ENCODE assay signal across 20 mouse cellular contexts in genomic region chr5:116260356-116260755, GRCm38 (mm10).
"Had no signal": no experiment of that assay in that cellular context is flagged by ENCODE, and none has a peak within 500 bp of the region (broad histone marks: within the 10 kb centered on the region; RNA-seq: fewer than 3 reads in every experiment).

No protein-coding gene starts in this region.

- H3K4me3 ChIP-seq: layer of hippocampus, adult 2 months; limb, embryonic 10.5 days; limb, embryonic 13.5 days; liver, embryonic 12.5 days; liver, embryonic 15.5 days; lung, embryonic 15.5 days; megakaryocyte, embryonic 14.5 days; midbrain, embryonic 10.5 days; stomach, embryonic 15.5 days had no signal

- H3K36me3 ChIP-seq: limb, embryonic 10.5 days; limb, embryonic 13.5 days; liver, embryonic 12.5 days; liver, embryonic 15.5 days; lung, embryonic 15.5 days; midbrain, embryonic 10.5 days; stomach, embryonic 15.5 days had no signal

- H3K4me1 ChIP-seq: limb, embryonic 10.5 days; limb, embryonic 13.5 days; liver, embryonic 12.5 days; liver, embryonic 15.5 days; lung, embryonic 15.5 days; megakaryocyte, embryonic 14.5 days; stomach, embryonic 15.5 days had no signal

- H3K27ac ChIP-seq: kidney, postnatal 0 days; layer of hippocampus, adult 2 months; limb, embryonic 10.5 days; limb, embryonic 13.5 days; liver, embryonic 12.5 days; liver, embryonic 15.5 days; lung, embryonic 15.5 days; midbrain, embryonic 10.5 days; stomach, embryonic 15.5 days had no signal

- H3K27me3 ChIP-seq: limb, embryonic 13.5 days; liver, embryonic 12.5 days; liver, embryonic 15.5 days; lung, embryonic 15.5 days; megakaryocyte, embryonic 14.5 days; stomach, embryonic 15.5 days had no signal

- H3K9ac ChIP-seq: limb, embryonic 13.5 days; liver, embryonic 12.5 days; liver, embryonic 15.5 days; lung, embryonic 15.5 days; stomach, embryonic 15.5 days had no signal

- H3K4me2 ChIP-seq: limb, embryonic 13.5 days; liver, embryonic 12.5 days; liver, embryonic 15.5 days; lung, embryonic 15.5 days; stomach, embryonic 15.5 days had no signal

- ATAC-seq: liver, embryonic 12.5 days; midbrain, embryonic 16.5 days had no signal

- H3K9me3 ChIP-seq: limb, embryonic 10.5 days; limb, embryonic 13.5 days; liver, embryonic 12.5 days; liver, embryonic 15.5 days; lung, embryonic 15.5 days; midbrain, embryonic 10.5 days; stomach, embryonic 15.5 days had no signal

- DNase-seq: kidney, postnatal 25 days; layer of hippocampus, adult 9-11 months; liver; lung, adult 18-20 months; lung, postnatal 10 days; lung, postnatal 36 days; right cerebral cortex, postnatal 25 days; spleen, adult 18-20 months; thymus, postnatal 36 days had no signal
